Mouse (Mus musculus) cortical plate, adult 2 months (tissue): ENCODE data around the gene Ankrd53.

Experiments used
- CTCF ChIP-seq: fragments of 200-500 bp; IDR thresholded peaks from 2 replicates; pipeline ENCODE4 v1.5.1; 2011; ENCODE audit warnings: mild to moderate bottlenecking, control low read depth, low read length; ENCODE audit not compliant: insufficient read depth; ENCODE audit errors: extremely low read depth
- POLR2A ChIP-seq: fragments of 200-500 bp; IDR thresholded peaks from 2 replicates; pipeline ENCODE4 v1.6.1; 2011; ENCODE audit warnings: mild to moderate bottlenecking, low read length, control low read depth; ENCODE audit not compliant: insufficient read depth; ENCODE audit errors: extremely low read depth

DNA sequence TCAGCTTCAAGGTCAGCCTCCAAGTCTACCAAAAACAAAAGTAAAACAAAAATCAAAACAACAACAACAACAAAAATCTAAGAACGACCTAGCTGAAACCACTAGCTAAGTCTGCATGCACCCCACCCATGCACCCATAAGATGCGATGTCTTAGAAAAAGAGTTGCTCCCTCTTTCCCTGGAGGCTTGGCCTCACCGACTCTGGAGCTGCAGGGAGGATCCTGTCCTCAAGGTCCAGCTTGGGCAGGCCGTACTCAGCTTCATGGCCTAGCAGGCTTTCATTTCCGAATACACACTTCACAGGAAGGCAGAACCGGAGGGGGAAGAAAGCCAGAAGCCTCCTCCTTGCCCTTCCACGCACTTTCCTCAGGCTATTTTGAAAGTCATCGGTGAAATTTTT is 45.4 kb upstream of the Ankrd53 start:
- no peak for TF ChIP-seq CTCF
- no peak for TF ChIP-seq POLR2A
